Mouse (Mus musculus): ENCODE measurements at regions not wholly inside any gene's neighbourhood (a gene's known extent, or its start where the extent isn't known, plus 50 kb on each side); places are given as distances from the start of the nearest gene placed in this dataset.

DNA sequence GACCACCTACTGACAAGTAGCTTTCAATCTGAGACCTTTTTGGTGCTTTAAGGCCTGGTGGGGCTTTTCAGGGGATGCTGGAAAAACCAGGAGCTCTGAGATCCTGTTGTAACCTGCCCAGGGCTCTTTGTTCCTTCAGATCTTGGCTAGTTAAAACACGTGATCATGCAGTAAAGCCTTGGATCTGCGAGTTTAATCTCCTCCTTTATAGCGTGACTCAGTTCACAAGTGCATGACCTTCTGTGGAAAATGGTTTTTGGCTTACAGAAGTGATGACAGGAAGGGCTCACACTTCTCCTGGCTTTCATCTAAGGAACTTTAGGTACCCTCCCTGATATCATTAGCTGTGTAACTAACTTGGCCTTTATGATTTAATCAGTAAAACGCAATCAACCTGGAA is 343.1 kb upstream of the Pitrm1 start:
- H3K4me1 ChIP-seq (ENCODE audit: control insufficient read depth, insufficient read depth, low read length) = no peaks in the 10 kb centered on the region
- no peaks in the 10 kb centered on the region for H3K27me3 ChIP-seq (ENCODE audit: control insufficient read depth, insufficient read depth, low read length)
- no peak overlapping the region for H3K4me3 ChIP-seq (ENCODE audit: low read depth, low read length)
- H3K4me2 ChIP-seq = no peak overlapping the region
- no peak overlapping the region for H3K27ac ChIP-seq (ENCODE audit: low read depth, low read length)
- 62% methylated on average over 4 of the region's 4 CpGs for WGBS (ENCODE audit: insufficient replicate concordance)
- no peak overlapping the region for H3K9ac ChIP-seq (ENCODE audit: low read depth, low read length)
- H3K9me3 ChIP-seq (replicated peaks; ENCODE audit: control insufficient read depth, low read length) = no peaks in the 10 kb centered on the region
- ATAC-seq (replicated peaks; ENCODE audit: insufficient number of reproducible peaks, low FRiP score, low TSS enrichment) = no peak
- no peaks in the 10 kb centered on the region for H3K36me3 ChIP-seq (ENCODE audit: control insufficient read depth, insufficient read depth, low read length)

DNA sequence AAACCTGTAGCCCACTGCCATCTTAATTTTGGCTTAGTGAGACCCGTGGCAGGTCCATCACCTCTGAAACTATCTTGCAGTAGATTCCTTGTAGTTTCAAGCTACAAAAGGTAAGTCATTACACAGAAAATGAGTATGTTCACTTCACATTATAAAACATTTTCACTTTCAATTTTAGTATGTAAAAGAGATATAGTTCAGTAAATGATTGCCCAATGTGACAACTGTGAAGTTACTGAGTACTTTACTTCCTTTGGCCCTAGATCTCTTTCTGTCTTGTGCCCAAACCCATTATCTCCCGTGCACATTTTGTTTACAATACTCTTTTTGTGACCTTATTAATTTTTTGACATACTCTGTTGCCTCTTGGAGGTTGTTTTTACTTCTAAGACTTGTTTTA is 335.4 kb upstream of the Pitrm1 start:
- Histone ChIP-seq H3K36me3 (ENCODE audit: control insufficient read depth, insufficient read depth, low read length) (no peaks in the 10 kb centered on the region), H3K9me3 (replicated peaks; ENCODE audit: control insufficient read depth, low read length) (no peaks in the 10 kb centered on the region), H3K27ac (ENCODE audit: low read depth, low read length) (no peak overlapping the region), H3K4me3 (ENCODE audit: low read depth, low read length) (no peak overlapping the region), H3K4me2 (no peak overlapping the region), H3K9ac (ENCODE audit: low read depth, low read length) (no peak overlapping the region), H3K4me1 (ENCODE audit: control insufficient read depth, insufficient read depth, low read length) (no peaks in the 10 kb centered on the region), H3K27me3 (ENCODE audit: control insufficient read depth, insufficient read depth, low read length) (no peaks in the 10 kb centered on the region)
- no peak for ATAC-seq (replicated peaks; ENCODE audit: insufficient number of reproducible peaks, low FRiP score, low TSS enrichment)
- 69% methylated on average over 2 of the region's 2 CpGs for WGBS (ENCODE audit: insufficient replicate concordance)

DNA sequence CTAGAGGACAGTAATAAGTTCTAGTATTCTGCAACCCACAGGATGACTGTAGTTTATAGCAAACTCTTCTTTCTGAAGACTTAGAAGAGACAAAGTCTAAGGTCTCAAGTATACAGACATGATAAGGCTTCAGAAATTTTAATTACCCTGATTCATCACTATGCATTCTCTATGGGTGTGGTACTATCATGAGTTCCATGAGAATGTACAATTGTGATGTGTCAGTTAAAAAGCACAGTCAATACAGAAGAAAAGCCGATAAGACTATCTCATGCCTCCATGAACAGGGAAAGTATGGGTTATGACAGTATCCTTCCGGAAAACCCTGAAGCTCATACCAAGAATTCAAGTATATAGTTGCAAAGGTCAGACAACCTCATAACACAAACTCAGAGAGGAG is 333.8 kb upstream of the Pitrm1 start:
- no peak overlapping the region for H3K27ac ChIP-seq (ENCODE audit: low read depth, low read length)
- no peak overlapping the region for H3K9ac ChIP-seq (ENCODE audit: low read depth, low read length)
- no peaks in the 10 kb centered on the region for H3K27me3 ChIP-seq (ENCODE audit: control insufficient read depth, insufficient read depth, low read length)
- H3K9me3 ChIP-seq (replicated peaks; ENCODE audit: control insufficient read depth, low read length) = no peaks in the 10 kb centered on the region
- 91% methylated on average over 2 of the region's 2 CpGs for whole genome bisulfite sequencing (ENCODE audit: insufficient replicate concordance)
- H3K36me3 ChIP-seq (ENCODE audit: control insufficient read depth, insufficient read depth, low read length) = no peaks in the 10 kb centered on the region
- no peak overlapping the region for H3K4me3 ChIP-seq (ENCODE audit: low read depth, low read length)
- no peaks in the 10 kb centered on the region for H3K4me1 ChIP-seq (ENCODE audit: control insufficient read depth, insufficient read depth, low read length)
- ATAC-seq (replicated peaks; ENCODE audit: insufficient number of reproducible peaks, low FRiP score, low TSS enrichment) = no peak
- H3K4me2 ChIP-seq = no peak overlapping the region

DNA sequence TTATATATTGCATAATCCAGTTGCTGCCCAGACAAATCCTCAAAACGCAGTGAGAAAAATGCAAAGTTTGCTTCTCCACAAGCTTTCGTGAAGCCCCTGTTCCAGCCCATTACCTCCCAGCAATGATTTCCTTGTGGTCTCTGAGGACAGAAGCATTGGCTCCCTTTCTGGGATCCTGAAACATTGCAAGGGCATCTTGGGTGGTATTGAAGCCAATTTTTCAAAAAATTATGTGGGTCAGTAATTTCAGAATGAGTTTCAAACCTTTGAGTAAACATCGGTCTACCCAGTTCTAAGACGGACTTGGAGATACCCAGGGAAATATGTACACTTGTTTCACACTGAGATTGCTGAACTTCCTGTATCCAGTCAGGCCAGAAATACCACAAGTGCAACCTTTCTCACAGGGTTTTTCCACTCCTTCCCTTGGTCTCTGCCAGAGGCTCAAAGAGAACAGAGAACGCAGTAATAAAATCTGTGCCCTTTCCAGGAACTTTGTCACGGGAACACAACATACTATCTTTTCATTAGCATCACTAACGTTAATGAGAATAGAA is 321.8 kb upstream of the Pitrm1 start:
- H3K4me2 ChIP-seq = no peak overlapping the region
- no peaks in the 10 kb centered on the region for H3K36me3 ChIP-seq (ENCODE audit: control insufficient read depth, insufficient read depth, low read length)
- H3K4me1 ChIP-seq (ENCODE audit: control insufficient read depth, insufficient read depth, low read length) = no peaks in the 10 kb centered on the region
- WGBS (ENCODE audit: insufficient replicate concordance) = 83% methylated on average over 7 of the region's 7 CpGs
- no peak overlapping the region for H3K4me3 ChIP-seq (ENCODE audit: low read depth, low read length)
- ATAC-seq (replicated peaks; ENCODE audit: insufficient number of reproducible peaks, low FRiP score, low TSS enrichment) = no peak
- no peak overlapping the region for H3K9ac ChIP-seq (ENCODE audit: low read depth, low read length)
- H3K27me3 ChIP-seq (ENCODE audit: control insufficient read depth, insufficient read depth, low read length) = no peaks in the 10 kb centered on the region
- no peaks in the 10 kb centered on the region for H3K9me3 ChIP-seq (replicated peaks; ENCODE audit: control insufficient read depth, low read length)
- no peak overlapping the region for H3K27ac ChIP-seq (ENCODE audit: low read depth, low read length)

GRCm38 (mm10) chr13:6228278-6228677 is 319.7 kb upstream of the Pitrm1 start:
- H3K4me1 ChIP-seq (ENCODE audit: control insufficient read depth, insufficient read depth, low read length) = no peaks in the 10 kb centered on the region

DNA sequence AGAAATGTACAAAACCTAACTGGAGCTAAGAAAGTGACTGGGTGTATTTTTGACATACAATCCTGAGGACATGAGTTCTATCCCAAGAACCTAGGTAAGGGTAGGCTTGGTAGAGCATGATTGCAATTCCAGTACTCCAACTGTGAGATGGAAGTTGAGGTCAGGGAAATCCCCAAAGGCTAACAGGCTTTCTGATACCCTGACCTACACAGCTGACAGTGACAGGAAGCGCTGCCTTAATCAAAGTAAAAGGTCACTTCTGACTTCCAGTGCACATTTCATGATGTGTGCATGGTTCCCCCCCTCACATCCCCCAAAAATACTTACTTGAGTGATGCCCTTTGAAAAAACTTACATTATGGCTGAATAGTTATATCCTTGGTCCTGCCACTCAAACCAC is 312.6 kb upstream of the Pitrm1 start:
- Histone ChIP-seq H3K27ac (ENCODE audit: low read depth, low read length) (no peak overlapping the region), H3K27me3 (ENCODE audit: control insufficient read depth, insufficient read depth, low read length) (no peaks in the 10 kb centered on the region), H3K9ac (ENCODE audit: low read depth, low read length) (no peak overlapping the region), H3K4me3 (ENCODE audit: low read depth, low read length) (no peak overlapping the region), H3K9me3 (replicated peaks; ENCODE audit: control insufficient read depth, low read length) (no peaks in the 10 kb centered on the region), H3K4me2 (no peak overlapping the region), H3K36me3 (ENCODE audit: control insufficient read depth, insufficient read depth, low read length) (no peaks in the 10 kb centered on the region), H3K4me1 (ENCODE audit: control insufficient read depth, insufficient read depth, low read length) (no peaks in the 10 kb centered on the region)
- 82% methylated on average over 1 of the region's 1 CpGs for WGBS (ENCODE audit: insufficient replicate concordance)
- ATAC-seq (replicated peaks; ENCODE audit: insufficient number of reproducible peaks, low FRiP score, low TSS enrichment) = no peak

More at GRCm38 (mm10) chr13:6228278-6228677, 319.7 kb upstream of the Pitrm1 start:
- H3K4me3 ChIP-seq (ENCODE audit: low read depth, low read length) = no peak overlapping the region
- no peak overlapping the region for H3K4me2 ChIP-seq
- H3K36me3 ChIP-seq (ENCODE audit: control insufficient read depth, insufficient read depth, low read length) = no peaks in the 10 kb centered on the region
- no peak overlapping the region for H3K27ac ChIP-seq (ENCODE audit: low read depth, low read length)
- WGBS (ENCODE audit: insufficient replicate concordance) = 91% methylated on average over 1 of the region's 1 CpGs
- ATAC-seq (replicated peaks; ENCODE audit: insufficient number of reproducible peaks, low FRiP score, low TSS enrichment) = no peak
- no peaks in the 10 kb centered on the region for H3K9me3 ChIP-seq (replicated peaks; ENCODE audit: control insufficient read depth, low read length)
- H3K9ac ChIP-seq (ENCODE audit: low read depth, low read length) = no peak overlapping the region
- no peaks in the 10 kb centered on the region for H3K27me3 ChIP-seq (ENCODE audit: control insufficient read depth, insufficient read depth, low read length)

DNA sequence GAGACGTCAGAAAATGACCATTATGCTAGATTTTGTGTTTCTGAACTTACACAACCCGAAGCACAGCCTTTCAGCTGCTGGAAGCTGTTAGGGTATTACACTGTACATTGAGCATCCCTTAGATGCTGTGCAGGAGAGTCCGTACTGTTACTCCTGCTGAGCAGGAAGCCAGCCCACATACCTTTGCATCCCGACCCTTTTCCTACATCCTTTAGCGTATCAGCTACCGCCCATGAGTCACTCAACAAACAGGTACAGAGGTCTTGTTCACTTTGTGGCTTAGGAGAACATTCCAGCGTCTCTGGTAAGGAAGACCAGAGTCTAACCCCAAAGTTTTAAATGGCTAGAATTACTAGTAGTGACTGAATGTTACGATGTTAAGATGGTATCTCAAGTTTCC is 311.4 kb upstream of the Pitrm1 start:
- Histone ChIP-seq H3K9me3 (replicated peaks; ENCODE audit: control insufficient read depth, low read length) (no peaks in the 10 kb centered on the region), H3K4me1 (ENCODE audit: control insufficient read depth, insufficient read depth, low read length) (no peaks in the 10 kb centered on the region), H3K27ac (ENCODE audit: low read depth, low read length) (no peak overlapping the region), H3K36me3 (ENCODE audit: control insufficient read depth, insufficient read depth, low read length) (no peaks in the 10 kb centered on the region), H3K4me3 (ENCODE audit: low read depth, low read length) (no peak overlapping the region), H3K27me3 (ENCODE audit: control insufficient read depth, insufficient read depth, low read length) (no peaks in the 10 kb centered on the region), H3K9ac (ENCODE audit: low read depth, low read length) (no peak overlapping the region), H3K4me2 (no peak overlapping the region)
- ATAC-seq (replicated peaks; ENCODE audit: insufficient number of reproducible peaks, low FRiP score, low TSS enrichment) = no peak
- WGBS (ENCODE audit: insufficient replicate concordance) = 78% methylated on average over 8 of the region's 8 CpGs

DNA sequence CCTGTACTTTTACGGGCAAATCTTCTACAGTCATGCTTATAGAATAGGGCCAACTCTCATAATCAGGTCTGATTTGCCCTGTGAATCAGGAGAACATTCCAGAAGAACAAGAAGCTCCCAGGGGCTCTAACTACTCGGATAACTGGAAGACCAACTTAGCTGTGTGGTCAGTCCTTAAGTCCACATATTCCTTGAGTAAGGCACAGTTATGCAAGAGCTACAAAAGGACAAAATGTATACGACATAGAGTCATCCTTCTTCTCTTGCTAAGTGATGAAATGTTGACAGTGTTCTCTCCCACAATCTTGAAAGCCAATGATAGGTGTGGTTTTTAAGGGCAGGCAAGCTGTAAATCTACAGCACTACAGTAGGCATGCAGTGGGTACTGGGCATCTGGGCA is 310.7 kb upstream of the Pitrm1 start:
- Histone ChIP-seq H3K36me3 (ENCODE audit: control insufficient read depth, insufficient read depth, low read length) (no peaks in the 10 kb centered on the region), H3K4me2 (no peak overlapping the region)
- no peak for ATAC-seq (replicated peaks; ENCODE audit: insufficient number of reproducible peaks, low FRiP score, low TSS enrichment)

DNA sequence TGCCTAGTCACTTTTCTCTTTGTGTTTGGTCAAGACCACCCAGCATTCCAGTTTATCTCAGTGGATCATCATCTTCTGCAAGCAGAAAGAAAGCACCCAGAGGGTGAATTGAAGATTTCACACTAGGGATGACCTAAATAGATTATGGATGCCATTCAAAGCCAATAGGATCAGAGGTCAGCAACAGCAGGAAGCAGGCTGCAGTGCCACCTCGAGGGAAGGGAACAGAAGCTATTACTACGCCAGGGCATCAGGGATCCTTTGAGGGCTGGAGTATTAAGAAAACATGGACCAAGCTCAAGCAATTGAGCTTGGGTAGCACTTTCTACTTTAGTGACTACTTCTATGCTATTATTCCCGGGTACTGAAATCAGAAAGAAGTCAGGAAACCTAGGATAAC is 307.1 kb upstream of the Pitrm1 start:
- Histone ChIP-seq H3K36me3 (ENCODE audit: control insufficient read depth, insufficient read depth, low read length) (no peaks in the 10 kb centered on the region), H3K4me2 (no peak overlapping the region), H3K27me3 (ENCODE audit: control insufficient read depth, insufficient read depth, low read length) (no peaks in the 10 kb centered on the region), H3K9me3 (replicated peaks; ENCODE audit: control insufficient read depth, low read length) (no peaks in the 10 kb centered on the region), H3K4me1 (ENCODE audit: control insufficient read depth, insufficient read depth, low read length) (no peaks in the 10 kb centered on the region), H3K9ac (ENCODE audit: low read depth, low read length) (no peak overlapping the region), H3K27ac (ENCODE audit: low read depth, low read length) (no peak overlapping the region), H3K4me3 (ENCODE audit: low read depth, low read length) (no peak overlapping the region)
- no peak for ATAC-seq (replicated peaks; ENCODE audit: insufficient number of reproducible peaks, low FRiP score, low TSS enrichment)
- WGBS (ENCODE audit: insufficient replicate concordance) = 52% methylated on average over 3 of the region's 3 CpGs

More for the DNA sequence above, 310.7 kb upstream of the Pitrm1 start:
- no peaks in the 10 kb centered on the region for H3K4me1 ChIP-seq (ENCODE audit: control insufficient read depth, insufficient read depth, low read length)
- no peak overlapping the region for H3K4me3 ChIP-seq (ENCODE audit: low read depth, low read length)
- no peak overlapping the region for H3K9ac ChIP-seq (ENCODE audit: low read depth, low read length)
- H3K9me3 ChIP-seq (replicated peaks; ENCODE audit: control insufficient read depth, low read length) = no peaks in the 10 kb centered on the region
- H3K27me3 ChIP-seq (ENCODE audit: control insufficient read depth, insufficient read depth, low read length) = no peaks in the 10 kb centered on the region
- H3K27ac ChIP-seq (ENCODE audit: low read depth, low read length) = no peak overlapping the region
- 68% methylated on average over 3 of the region's 3 CpGs for WGBS (ENCODE audit: insufficient replicate concordance)
